Mouse (Mus musculus): ENCODE measurements around the gene Olfr837.
"Not testable (repeated sequence)": the region's sequence is repeated elsewhere in the genome, so short reads cannot be mapped to it uniquely, and the experiment has no call there.

The Olfr837 gene

GRCm38 (mm10) chr9:19136017-19136416, at the start of gene Olfr837:
Gene Olfr837, plus strand, starts transcription at chr9:19136317.
- no peak for DNase-seq

- DNase-seq, result not testable (repeated sequence)
Measured at GRCm38 (mm10) chr9:19092889-19093753, 43.0 kb upstream of the Olfr837 start.

GRCm38 (mm10) chr9:19097286-19097685, 38.8 kb upstream of the Olfr837 start:
- DNase-seq, result no peak

- DNase-seq, result no peak
Measured at GRCm38 (mm10) chr9:19120082-19120481, 16.0 kb upstream of the Olfr837 start, which contains the start of gene Olfr836. Gene Olfr836, plus strand, starts transcription at chr9:19120382.

GRCm38 (mm10) chr9:19177212-19177611, 41.1 kb downstream of the Olfr837 start, which contains the start of gene Olfr839-ps1:
Gene Olfr839-ps1, minus strand, starts transcription at chr9:19177312.
- no peak for DNase-seq

Measured in right cerebral cortex, postnatal 14 days (tissue).